Mouse (Mus musculus) olfactory bulb, adult 2 months (tissue): ENCODE measurements around the gene Hmgb1.

Source experiments
- CTCF ChIP-seq: fragments of 200-500 bp; IDR thresholded peaks from 2 replicates; pipeline ENCODE4 v1.5.1; 2012; ENCODE audit warnings: low read depth, mild to moderate bottlenecking, low read length, moderate library complexity; ENCODE audit not compliant: insufficient read depth
- POLR2A ChIP-seq: fragments of 200-500 bp; IDR thresholded peaks from 2 replicates; pipeline ENCODE4 v1.6.1; 2012; ENCODE audit warnings: mild to moderate bottlenecking, low read depth, low read length, moderate library complexity; ENCODE audit not compliant: insufficient read depth

- TF ChIP-seq POLR2A, result no peak
- no peak for TF ChIP-seq CTCF
Measured at GRCm38 (mm10) chr5:149146691-149147090, 37.6 kb downstream of the Hmgb1 start.
